Mouse (Mus musculus) kidney, embryonic 15.5 days (tissue): ENCODE results near the gene Xpnpep1. TPM values are rescaled to one million over a fixed set of nuclear protein-coding genes. Genes with fewer than 3 reads are reported as not detected.

Source experiments
- ATAC-seq: fragments of 200-750 bp; cut with Nextera tagmentation; replicated peaks from 2 replicates; pipeline ENCODE4 v1.8.0; 2017; ENCODE audit warnings: moderate TSS enrichment; ENCODE audit not compliant: low FRiP score
- H3K27ac ChIP-seq: fragments of 300-500 bp; sonication (generic); 2 replicates; pipeline ENCODE4 v1.5.1; 2015; ENCODE audit warnings: mild to moderate bottlenecking, inconsistent platforms
- H3K27me3 ChIP-seq: fragments of 300-500 bp; sonication (generic); 2 replicates; pipeline ENCODE4 v1.6.1; 2015; ENCODE audit warnings: inconsistent platforms
- H3K36me3 ChIP-seq: fragments of 300-500 bp; sonication (generic); 2 replicates; pipeline ENCODE4 v1.6.1; 2015; ENCODE audit warnings: inconsistent platforms
- H3K4me1 ChIP-seq: fragments of 300-500 bp; sonication (generic); 2 replicates; pipeline ENCODE4 v1.6.1; 2015; ENCODE audit warnings: inconsistent platforms
- H3K4me2 ChIP-seq: fragments of 300-500 bp; sonication (generic); 2 replicates; pipeline ENCODE4 v1.6.1; 2015; ENCODE audit warnings: moderate library complexity, mild to moderate bottlenecking, inconsistent platforms
- H3K4me3 ChIP-seq: fragments of 300-500 bp; sonication (generic); replicated peaks from 2 replicates; pipeline ENCODE4 v1.5.1; 2015; ENCODE audit warnings: mild to moderate bottlenecking, inconsistent platforms
- H3K9ac ChIP-seq: fragments of 300-500 bp; sonication (generic); 2 replicates; pipeline ENCODE4 v1.6.1; 2015; ENCODE audit warnings: mild to moderate bottlenecking, inconsistent platforms
- H3K9me3 ChIP-seq: fragments of 300-500 bp; sonication (generic); replicated peaks from 2 replicates; pipeline ENCODE4 v1.6.1; 2016; ENCODE audit warnings: inconsistent platforms
- WGBS: fragments of 180-500 bp; shearing (Covaris S2); methylation state at CpG from one replicate; pipeline ENCODE4 v1.1.7; 2015; ENCODE audit warnings: mixed read lengths; 5-methylcytosine and 5-hydroxymethylcytosine counted together
- polyA plus RNA-seq: library from polyadenylated mRNA; unstranded; fragments of >200 nt; fragmentation: Nextera tagmentation; extraction: Ambion mirVana; gene quantifications from 2 replicates; pipeline ENCODE4 v1.2.1, GENCODE M21; 2015

The Xpnpep1 gene
- polyA plus RNA-seq, 1 experiment from 2014 or later, result 168 TPM

- 61% methylated on average over 6 of the region's 6 CpGs for WGBS
- H3K9ac ChIP-seq, result no peak overlapping the region
- ATAC-seq, result peak; percentile 27; the same call in 1 of the 2 replicates
- H3K4me1 ChIP-seq, result peaks cover 26% of the 10 kb centered on the region
- H3K4me3 ChIP-seq, result no peak overlapping the region
- H3K4me2 ChIP-seq, result no peak overlapping the region
- peak overlapping the region; percentile 32; the same call in 1 of the 2 replicates for H3K27ac ChIP-seq
- no peaks in the 10 kb centered on the region for H3K9me3 ChIP-seq
- H3K27me3 ChIP-seq, result no peaks in the 10 kb centered on the region
- H3K36me3 ChIP-seq, result peaks cover 85% of the 10 kb centered on the region
Measured at GRCm38 (mm10) chr19:53008020-53008705, 31.9 kb downstream of the Xpnpep1 start.

DNA sequence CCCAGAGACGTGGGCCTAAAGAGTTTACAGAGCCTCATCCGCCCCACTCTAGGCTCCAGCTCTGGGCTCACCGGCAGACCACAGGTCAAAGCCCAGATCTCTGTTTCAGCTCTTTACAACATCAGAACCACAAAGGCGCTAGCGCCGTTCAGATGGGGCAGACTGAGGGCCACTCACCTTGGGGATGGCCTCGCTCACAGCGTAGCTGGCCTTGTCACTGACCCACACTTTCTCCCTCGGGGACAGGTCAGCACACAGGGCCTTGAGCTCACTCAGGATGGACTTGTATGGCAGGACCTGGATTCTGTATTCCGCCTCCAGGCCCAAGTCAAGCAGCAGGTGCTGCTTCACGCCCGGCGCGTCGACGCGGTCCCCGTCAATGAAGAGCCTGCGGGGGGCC is 34.0 kb downstream of the Xpnpep1 start:
- H3K27ac ChIP-seq, result no peak overlapping the region
- no peak overlapping the region for H3K4me3 ChIP-seq
- no peak for ATAC-seq
- H3K9me3 ChIP-seq, result no peaks in the 10 kb centered on the region
- no peak overlapping the region for H3K9ac ChIP-seq
- peaks cover 91% of the 10 kb centered on the region for H3K36me3 ChIP-seq
- no peak overlapping the region for H3K4me2 ChIP-seq
- no peaks in the 10 kb centered on the region for H3K27me3 ChIP-seq
- H3K4me1 ChIP-seq, result peaks cover 16% of the 10 kb centered on the region
- 97% methylated on average over 19 of the region's 19 CpGs for WGBS

GRCm38 (mm10) chr19:53003554-53004365 is 36.3 kb downstream of the Xpnpep1 start:
- H3K4me2 ChIP-seq, result no peak overlapping the region
- no peaks in the 10 kb centered on the region for H3K9me3 ChIP-seq
- H3K27me3 ChIP-seq, result no peaks in the 10 kb centered on the region
- peaks cover 91% of the 10 kb centered on the region for H3K36me3 ChIP-seq
- H3K9ac ChIP-seq, result no peak overlapping the region
- H3K4me1 ChIP-seq, result peaks cover 10% of the 10 kb centered on the region
- 84% methylated on average over 22 of the region's 22 CpGs for WGBS
- ATAC-seq, result no peak
- H3K4me3 ChIP-seq, result no peak overlapping the region
- no peak overlapping the region for H3K27ac ChIP-seq

DNA sequence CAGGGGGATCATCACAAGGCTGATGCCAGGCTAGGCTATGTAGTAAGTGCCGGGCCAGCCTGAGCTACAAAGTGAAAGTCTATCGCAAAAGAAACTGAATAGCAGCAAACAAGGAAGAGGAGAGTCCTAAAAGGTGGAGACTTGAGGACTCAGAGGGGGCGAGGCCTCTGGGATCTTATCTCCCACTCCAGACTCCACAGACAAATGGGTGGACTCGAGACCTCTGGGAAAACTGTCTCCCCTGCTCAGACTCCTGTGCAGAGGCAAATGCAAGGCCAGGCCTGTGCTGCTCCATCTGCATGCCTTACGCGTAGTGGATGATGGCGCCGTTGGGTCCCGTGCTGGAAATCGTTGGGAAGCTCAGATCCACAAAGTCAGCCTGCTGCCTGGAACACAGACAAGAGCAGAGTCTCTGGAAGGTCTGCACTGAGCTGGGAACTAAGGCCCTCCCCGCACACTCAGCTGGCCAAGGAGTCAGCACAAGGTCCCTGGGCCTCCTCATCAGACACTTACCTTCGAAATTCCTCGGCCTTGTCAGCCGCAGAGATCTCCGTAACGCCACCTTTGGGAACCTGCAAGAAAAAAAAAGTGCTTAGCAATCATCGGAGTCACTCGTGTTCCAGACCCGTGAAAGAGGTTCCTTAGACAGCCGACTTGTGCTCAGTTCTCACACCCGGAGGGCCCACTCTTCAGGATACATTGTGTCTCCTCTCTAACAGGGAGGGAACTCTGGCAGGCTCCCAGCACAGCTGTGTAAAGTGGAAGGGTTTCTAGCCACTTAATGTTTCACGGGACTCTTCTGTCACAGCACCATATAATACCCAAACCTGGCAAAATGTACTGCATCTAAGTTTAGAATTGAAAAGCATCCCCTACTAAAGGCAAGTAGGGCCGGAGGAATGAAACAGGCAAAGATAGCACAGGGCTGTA is 37.6 kb downstream of the Xpnpep1 start:
- no peak for ATAC-seq
- H3K36me3 ChIP-seq, result peaks cover 96% of the 10 kb centered on the region
- no peak overlapping the region for H3K9ac ChIP-seq
- H3K4me2 ChIP-seq, result no peak overlapping the region
- no peaks in the 10 kb centered on the region for H3K9me3 ChIP-seq
- 90% methylated on average over 23 of the region's 23 CpGs for WGBS
- no peaks in the 10 kb centered on the region for H3K27me3 ChIP-seq
- H3K4me1 ChIP-seq, result peaks cover 5% of the 10 kb centered on the region; the same call in 1 of the 2 replicates
- no peak overlapping the region for H3K4me3 ChIP-seq
- no peak overlapping the region for H3K27ac ChIP-seq

DNA sequence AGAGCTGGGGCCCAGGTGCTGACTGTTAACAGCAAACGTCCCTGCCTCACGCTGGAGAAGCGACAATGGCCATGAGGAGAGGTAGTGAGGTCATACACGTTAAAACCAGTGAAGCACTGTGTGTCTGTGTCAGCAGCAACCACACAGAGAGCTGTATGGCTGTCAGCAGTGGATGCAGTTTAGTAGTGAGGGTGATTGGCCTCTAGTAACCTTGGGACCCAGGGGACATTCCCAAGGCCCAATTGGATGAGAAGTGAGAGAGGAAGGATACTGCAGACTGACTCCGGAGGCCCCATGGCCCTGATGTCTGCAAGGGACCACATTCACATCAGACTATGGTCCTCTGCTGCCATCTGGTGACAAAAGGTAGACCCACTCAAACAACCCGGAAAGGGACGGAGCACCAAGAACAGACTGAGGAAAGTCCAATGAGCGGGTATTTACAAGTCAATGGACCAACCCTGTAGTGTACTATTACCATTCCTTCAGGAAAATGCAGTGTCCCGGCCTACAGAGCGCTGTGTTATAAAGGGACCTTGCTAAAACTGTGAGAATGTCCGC is 47.1 kb downstream of the Xpnpep1 start:
- ATAC-seq, result peak; percentile 58
- Histone ChIP-seq H3K27ac (no peak overlapping the region), H3K4me3 (no peak overlapping the region), H3K27me3 (no peaks in the 10 kb centered on the region), H3K4me2 (no peak overlapping the region), H3K9ac (no peak overlapping the region), H3K9me3 (no peaks in the 10 kb centered on the region), H3K36me3 (peaks cover 70% of the 10 kb centered on the region), H3K4me1 (no peaks in the 10 kb centered on the region)
- 70% methylated on average over 11 of the region's 11 CpGs for WGBS

- ATAC-seq, result no peak
- Histone ChIP-seq H3K27ac (no peak overlapping the region), H3K9me3 (no peaks in the 10 kb centered on the region), H3K9ac (no peak overlapping the region), H3K4me2 (no peak overlapping the region), H3K4me1 (no peaks in the 10 kb centered on the region), H3K27me3 (no peaks in the 10 kb centered on the region), H3K36me3 (peaks cover 60% of the 10 kb centered on the region), H3K4me3 (no peak overlapping the region)
- WGBS, result 88% methylated on average over 10 of the region's 10 CpGs
Measured at GRCm38 (mm10) chr19:52991924-52992323, 48.1 kb downstream of the Xpnpep1 start.

DNA sequence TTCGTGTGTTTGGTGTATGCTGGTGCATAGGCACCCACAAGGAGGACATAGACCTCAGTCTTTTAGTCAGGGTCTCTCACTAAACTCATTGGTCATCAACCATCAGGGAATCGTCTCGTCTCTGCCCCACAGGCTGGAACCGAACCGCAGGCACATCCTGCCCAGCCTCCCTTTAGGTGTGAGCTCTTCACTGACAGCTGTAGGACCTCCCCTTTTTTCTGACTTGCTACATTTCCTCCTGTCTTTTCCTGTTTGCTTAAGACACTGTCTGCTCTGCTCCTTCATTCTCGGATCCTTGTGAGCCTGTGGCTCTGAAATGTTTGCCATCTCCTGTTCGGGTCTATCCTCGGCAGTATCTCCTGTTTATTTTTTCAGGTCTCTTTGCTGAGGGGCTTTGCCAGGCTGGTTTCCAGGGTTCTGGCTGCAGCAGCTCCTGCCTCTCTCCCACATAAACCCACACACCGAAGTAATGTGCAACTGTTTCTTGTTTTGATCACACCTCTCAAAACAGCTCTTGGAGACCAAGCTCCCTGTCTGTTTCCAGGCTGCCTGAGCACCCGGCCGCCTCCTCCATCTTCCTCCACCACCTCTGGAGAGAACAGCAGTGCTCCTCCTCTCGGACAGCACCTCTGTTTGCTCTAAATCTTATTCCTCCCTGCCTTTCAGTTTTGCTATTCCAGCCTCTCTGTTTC is 60.8 kb downstream of the Xpnpep1 start:
- H3K27ac ChIP-seq, result no peak overlapping the region
- no peak for ATAC-seq
- H3K4me2 ChIP-seq, result no peak overlapping the region
- no peak overlapping the region for H3K9ac ChIP-seq
- no peaks in the 10 kb centered on the region for H3K9me3 ChIP-seq
- no peaks in the 10 kb centered on the region for H3K27me3 ChIP-seq
- no peak overlapping the region for H3K4me3 ChIP-seq
- 65% methylated on average over 12 of the region's 12 CpGs for WGBS
- no peaks in the 10 kb centered on the region for H3K36me3 ChIP-seq
- H3K4me1 ChIP-seq, result no peaks in the 10 kb centered on the region

- ATAC-seq, result no peak
- Histone ChIP-seq H3K36me3 (no peaks in the 10 kb centered on the region), H3K4me2 (no peak overlapping the region), H3K27ac (no peak overlapping the region), H3K9me3 (no peaks in the 10 kb centered on the region), H3K4me1 (no peaks in the 10 kb centered on the region), H3K4me3 (no peak overlapping the region), H3K9ac (no peak overlapping the region), H3K27me3 (no peaks in the 10 kb centered on the region)
- WGBS, result 55% methylated on average over 15 of the region's 15 CpGs
Measured at GRCm38 (mm10) chr19:52975564-52976185, 64.3 kb downstream of the Xpnpep1 start.

DNA sequence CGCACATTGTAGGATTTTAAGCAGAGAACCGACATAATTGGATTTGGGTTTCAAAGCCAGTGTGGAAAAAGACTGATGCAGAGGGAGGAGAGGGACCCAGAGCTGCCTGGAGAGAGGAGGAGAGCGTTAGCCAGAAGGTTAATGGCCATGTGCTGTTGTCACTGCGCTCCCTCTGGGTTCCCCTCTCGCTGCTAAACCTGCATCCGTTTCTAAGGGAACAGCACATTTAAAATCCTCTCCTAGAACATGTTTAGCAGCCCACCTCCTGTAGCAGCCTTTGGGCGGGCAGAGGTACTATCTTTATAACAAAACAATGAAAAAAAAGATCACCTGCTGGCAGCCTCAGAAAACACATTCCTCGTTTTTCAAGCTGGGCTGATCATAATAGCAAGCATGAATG is 73.7 kb downstream of the Xpnpep1 start:
- Histone ChIP-seq H3K9ac (no peak overlapping the region), H3K27me3 (no peaks in the 10 kb centered on the region), H3K27ac (no peak overlapping the region), H3K4me3 (no peak overlapping the region), H3K36me3 (no peaks in the 10 kb centered on the region), H3K9me3 (no peaks in the 10 kb centered on the region), H3K4me1 (no peaks in the 10 kb centered on the region), H3K4me2 (no peak overlapping the region)
- ATAC-seq, result no peak
- WGBS, result 72% methylated on average over 8 of the region's 8 CpGs

- H3K4me2 ChIP-seq, result no peak overlapping the region
- H3K9ac ChIP-seq, result no peak overlapping the region
- H3K4me1 ChIP-seq, result no peaks in the 10 kb centered on the region
- no peaks in the 10 kb centered on the region for H3K9me3 ChIP-seq
- H3K4me3 ChIP-seq, result no peak overlapping the region
- H3K36me3 ChIP-seq, result no peaks in the 10 kb centered on the region
- 70% methylated on average over 2 of the region's 2 CpGs for WGBS
- H3K27me3 ChIP-seq, result no peaks in the 10 kb centered on the region
- no peak for ATAC-seq
- no peak overlapping the region for H3K27ac ChIP-seq
Measured at GRCm38 (mm10) chr19:52962745-52963144, 77.3 kb downstream of the Xpnpep1 start.
